Mouse (Mus musculus) ovary, postnatal 36 days (tissue): Measurements from ENCODE around the gene Tk1.

Experiments
- DNase-seq: peaks from one replicate; pipeline ENCODE4 v3.0.0; 2022; ENCODE audit warnings: low spot score, mixed read lengths

Gene Tk1

DNA sequence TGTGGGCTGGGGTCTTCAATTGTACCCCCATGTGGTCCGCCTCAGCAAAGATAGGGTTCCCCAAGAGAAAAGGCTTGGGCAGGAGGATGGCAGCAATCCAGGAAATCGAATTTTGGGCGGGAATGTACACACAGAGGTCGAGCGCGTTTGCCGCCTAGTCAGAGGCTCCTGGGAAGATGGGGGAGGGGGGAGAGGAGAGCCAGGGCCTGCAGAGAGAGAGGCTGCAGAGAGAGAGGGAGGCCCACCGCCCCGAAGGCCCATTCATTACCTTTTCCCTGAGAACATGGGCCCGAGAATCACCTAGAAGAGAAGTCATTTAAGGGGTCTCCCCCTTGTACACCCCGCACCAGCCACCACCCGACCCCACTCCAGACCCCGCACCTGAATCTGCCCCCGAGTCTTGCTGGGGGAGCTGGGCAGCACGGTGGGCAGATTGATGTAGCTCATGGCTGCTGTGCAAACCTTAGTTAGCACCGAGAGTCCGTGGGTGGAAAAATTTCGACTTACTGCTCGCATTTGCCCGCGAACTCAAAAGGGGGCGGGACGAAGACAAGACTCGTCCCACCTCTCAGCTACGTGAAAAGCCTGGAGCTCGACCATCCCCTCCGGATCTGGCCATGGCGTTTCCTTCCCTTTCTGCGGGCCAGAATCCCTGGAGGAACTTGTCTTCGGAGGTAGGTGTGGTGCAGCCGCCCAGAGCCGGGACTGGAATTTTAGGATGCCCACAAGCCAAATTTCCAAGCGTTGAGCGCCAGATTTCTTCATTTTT, at the start of gene Tk1, which contains the start of gene Afmid:
Gene Tk1 (minus strand): TSS at position 760 of the 769 bp plus-strand sequence.
Gene Afmid (plus strand): TSS at position 592 of the 769 bp plus-strand sequence.
- peak; percentile 66 for DNase-seq

GRCm38 (mm10) chr11:117875681-117876080, 49.8 kb upstream of the Tk1 start:
- no peak for DNase-seq

- DNase-seq: no peak
Measured at GRCm38 (mm10) chr11:117874419-117874818, 48.5 kb upstream of the Tk1 start.

DNA sequence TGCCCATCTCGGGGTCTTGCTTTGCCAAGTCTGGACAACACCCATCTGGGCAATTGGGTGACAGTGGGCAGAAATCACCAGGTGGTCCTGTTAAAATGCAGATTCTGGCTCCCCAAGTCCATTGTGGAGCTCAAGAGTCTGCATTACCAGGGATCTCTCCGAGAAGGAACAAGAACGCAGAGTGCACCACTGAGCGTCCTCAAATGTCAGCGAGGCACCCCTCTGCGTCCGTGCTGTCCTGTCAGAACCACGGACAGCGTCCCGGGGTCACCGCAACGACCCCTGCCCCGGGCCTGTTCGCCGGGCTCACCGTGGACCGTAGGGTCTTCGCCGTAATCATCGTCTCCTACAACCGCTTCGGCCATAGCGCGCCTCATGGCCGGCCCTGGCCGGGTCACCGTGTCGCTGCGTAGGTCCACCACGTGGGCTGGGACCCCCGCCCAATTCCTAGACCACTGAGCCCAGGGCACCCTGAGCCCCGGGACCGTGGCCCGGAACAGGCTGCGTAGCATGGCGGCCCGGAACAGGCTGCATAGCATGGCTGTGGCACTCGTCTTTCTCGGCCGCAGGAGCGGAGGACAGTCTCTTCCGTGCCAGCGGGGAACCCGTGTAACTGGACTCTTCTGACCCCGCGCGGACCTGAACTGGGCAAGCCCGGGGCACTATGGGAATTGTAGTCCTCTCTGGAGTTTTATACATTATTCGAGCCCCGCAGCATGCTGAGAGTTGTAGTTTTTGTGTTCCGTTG, 47.1 kb upstream of the Tk1 start, which contains the start of gene Tha1:
Gene Tha1 (minus strand): TSS at position 621 of the 748 bp plus-strand sequence.
- peak; percentile 81 for DNase-seq

GRCm38 (mm10) chr11:117871911-117872584, 46.2 kb upstream of the Tk1 start:
- no peak for DNase-seq

GRCm38 (mm10) chr11:117871376-117871775, 45.5 kb upstream of the Tk1 start:
- no peak for DNase-seq

DNA sequence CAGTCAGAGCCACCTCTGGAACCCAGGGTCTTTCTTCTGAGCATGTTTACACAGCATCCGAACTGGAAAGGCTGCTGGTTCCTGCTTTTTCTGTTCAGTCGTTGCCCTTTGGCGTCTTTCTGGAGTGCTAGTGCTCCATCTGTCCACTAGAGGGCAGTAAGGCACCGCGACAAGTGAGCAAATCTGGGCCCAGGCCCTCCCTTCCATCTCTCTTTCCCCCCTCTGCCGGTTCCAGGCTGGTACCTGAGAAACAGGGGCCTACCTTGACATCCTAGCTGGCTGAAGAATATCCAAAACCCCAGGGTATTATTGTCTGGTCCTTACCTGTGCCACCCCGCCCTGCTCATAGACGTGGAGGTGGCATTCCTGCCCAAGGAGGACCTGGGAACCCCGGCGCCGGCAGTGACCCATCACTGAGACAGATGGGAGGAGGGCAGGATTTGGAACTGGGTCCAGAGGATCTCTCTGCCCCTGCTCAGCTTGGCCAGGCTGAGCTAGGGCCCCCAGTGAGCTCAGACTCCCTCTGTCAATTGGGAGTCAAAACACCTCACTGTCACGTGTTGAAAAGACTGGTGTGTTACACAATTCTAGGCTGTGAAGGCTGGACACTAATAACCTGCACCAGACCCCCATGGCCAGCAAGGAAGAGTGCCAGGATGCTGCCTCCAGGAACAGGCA, 44.9 kb upstream of the Tk1 start:
- DNase-seq: peak; percentile 69

- DNase-seq: no peak
Measured at GRCm38 (mm10) chr11:117865988-117866387, 40.1 kb upstream of the Tk1 start.

- DNase-seq: no peak
Measured at GRCm38 (mm10) chr11:117864805-117865204, 38.9 kb upstream of the Tk1 start.

GRCm38 (mm10) chr11:117863174-117863856, 37.4 kb upstream of the Tk1 start:
- no peak for DNase-seq

DNA sequence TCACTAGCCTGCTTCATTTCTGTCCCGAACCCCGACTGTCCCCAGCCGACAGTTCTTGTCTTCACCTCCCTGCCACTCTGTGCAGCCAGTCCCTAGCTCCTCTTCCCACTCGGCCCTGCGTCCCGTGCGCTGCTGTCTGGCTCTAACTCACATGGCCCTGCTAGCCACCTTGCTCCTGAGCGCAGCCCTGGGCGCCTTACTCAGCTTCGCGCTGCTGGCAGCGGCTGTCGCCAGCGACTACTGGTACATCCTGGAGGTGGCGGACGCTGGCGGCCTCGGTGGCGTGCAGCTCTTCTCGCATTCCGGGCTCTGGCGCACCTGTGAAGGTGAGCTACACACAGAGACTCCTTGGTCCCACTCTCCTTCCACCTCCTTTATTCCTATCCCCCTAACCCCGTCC, 34.7 kb upstream of the Tk1 start, which contains the start of gene Tmem235:
Gene Tmem235 (plus strand): TSS at position 152 of the 400 bp plus-strand sequence.
- DNase-seq: no peak

GRCm38 (mm10) chr11:117858392-117858791, 32.5 kb upstream of the Tk1 start:
- no peak for DNase-seq

GRCm38 (mm10) chr11:117857462-117857861, 31.6 kb upstream of the Tk1 start:
- DNase-seq: no peak

DNA sequence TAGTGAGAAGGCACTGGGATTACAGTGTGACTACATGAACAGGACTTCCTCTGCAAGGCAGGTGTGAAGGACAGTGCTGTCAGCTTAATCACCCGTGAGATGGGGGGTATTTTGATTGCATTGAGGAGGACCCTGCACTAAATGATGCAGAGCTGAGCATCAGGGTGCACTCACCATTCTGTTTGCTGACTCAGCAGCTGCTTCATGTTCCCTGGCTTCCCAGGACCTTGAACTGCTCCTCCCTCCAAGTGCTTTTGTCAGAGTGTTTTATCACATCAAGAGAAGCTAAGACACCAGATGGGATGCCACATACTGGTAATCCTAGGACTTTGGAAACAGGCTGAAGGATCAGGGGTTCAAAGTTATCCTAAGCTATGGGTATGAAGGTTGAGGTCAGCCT, 30.1 kb upstream of the Tk1 start:
- DNase-seq: no peak

GRCm38 (mm10) chr11:117855360-117855759, 29.5 kb upstream of the Tk1 start:
- no peak for DNase-seq

DNA sequence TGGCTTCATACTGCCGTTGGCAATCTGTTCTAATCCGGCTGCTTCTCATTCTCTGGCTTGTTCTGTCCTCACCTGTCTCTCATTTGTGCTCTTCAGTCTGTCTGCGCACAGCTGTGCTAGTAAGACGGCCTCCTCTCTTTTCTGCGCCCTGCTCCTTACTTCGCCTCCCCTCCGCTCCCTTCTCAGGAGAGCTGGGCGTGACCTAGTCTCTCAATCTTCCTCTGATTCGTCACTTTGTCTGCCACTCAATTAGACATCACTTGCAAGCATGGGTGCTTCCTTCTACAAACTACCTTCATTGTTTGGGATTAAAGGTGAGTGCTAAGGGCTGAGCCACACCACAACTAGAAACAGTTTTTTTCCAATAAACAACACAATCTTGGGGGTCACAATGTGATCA, 28.3 kb upstream of the Tk1 start:
- DNase-seq: no peak

DNA sequence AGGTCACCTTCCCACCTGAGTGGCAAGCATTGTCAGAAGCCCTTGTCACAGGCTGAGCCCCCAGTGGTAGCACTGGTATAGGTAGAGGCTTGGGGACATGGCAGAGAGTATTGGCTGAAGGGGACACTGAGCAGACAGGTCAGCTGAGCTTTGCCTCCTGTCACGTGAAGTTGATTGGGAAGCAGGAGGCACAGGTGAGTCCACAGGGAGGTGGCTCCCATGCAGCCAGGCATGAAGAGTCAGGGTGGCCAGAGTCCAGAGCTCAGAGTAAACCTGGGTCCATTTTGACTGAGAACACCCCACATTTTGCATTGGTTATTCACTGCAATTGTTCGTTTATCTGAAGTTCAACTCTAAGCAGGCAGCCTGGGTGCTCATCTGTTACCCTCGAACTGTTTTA, 27.0 kb upstream of the Tk1 start:
- no peak for DNase-seq

- peak; percentile 96 for DNase-seq
Measured at GRCm38 (mm10) chr11:117848985-117849671, 23.2 kb upstream of the Tk1 start, which contains the start of gene Birc5. Gene Birc5 (plus strand): TSS chr11:117849251.

- DNase-seq: no peak
Measured at GRCm38 (mm10) chr11:117848271-117848984, 22.5 kb upstream of the Tk1 start.
